Mouse (Mus musculus) embryonic facial prominence, embryonic 11.5 days (tissue): ENCODE results near the gene Tnfsfm13. TPM values are rescaled to one million over a fixed set of nuclear protein-coding genes. Genes with fewer than 3 reads are reported as not detected.

Source experiments
- ATAC-seq: fragments of 200-750 bp; cut with Nextera tagmentation; replicated peaks from 2 replicates; pipeline ENCODE4 v1.8.0; 2017; ENCODE audit warnings: low read depth; ENCODE audit not compliant: insufficient number of reproducible peaks, low FRiP score, low TSS enrichment
- DNase-seq: peaks from one replicate; pipeline ENCODE4 v3.0.0-alpha.2; 2015; ENCODE audit warnings: low spot score
- H3K27ac ChIP-seq: fragments of 300-500 bp; sonication (generic); replicated peaks from 2 replicates; pipeline ENCODE4 v1.5.1; 2014; ENCODE audit warnings: mild to moderate bottlenecking, low read depth, low read length, control low read depth
- H3K27me3 ChIP-seq: fragments of 300-500 bp; sonication (generic); 2 replicates; pipeline ENCODE4 v1.6.1; 2014; ENCODE audit warnings: mild to moderate bottlenecking, low read length, moderate library complexity, mixed read lengths; ENCODE audit not compliant: control insufficient read depth, insufficient read depth
- H3K36me3 ChIP-seq: fragments of 300-500 bp; sonication (generic); replicated peaks from 2 replicates; pipeline ENCODE4 v1.6.1; 2014; ENCODE audit warnings: low read depth, mild to moderate bottlenecking, low read length, moderate library complexity, mixed read lengths; ENCODE audit not compliant: control insufficient read depth, insufficient read depth
- H3K4me1 ChIP-seq: fragments of 300-500 bp; sonication (generic); 2 replicates; pipeline ENCODE4 v1.6.1; 2014; ENCODE audit warnings: low read length, mixed read lengths; ENCODE audit not compliant: control insufficient read depth, insufficient read depth
- H3K4me2 ChIP-seq: fragments of 300-500 bp; sonication (generic); 2 replicates; pipeline ENCODE4 v1.6.1; 2014; ENCODE audit warnings: low read depth, mild to moderate bottlenecking, control low read depth, low read length, moderate library complexity
- H3K4me3 ChIP-seq: fragments of 300-500 bp; sonication (generic); 2 replicates; pipeline ENCODE4 v1.5.1; 2014; ENCODE audit warnings: low read depth, low read length, control low read depth
- H3K9ac ChIP-seq: fragments of 300-500 bp; sonication (generic); replicated peaks from 2 replicates; pipeline ENCODE4 v1.6.1; 2014; ENCODE audit warnings: mild to moderate bottlenecking, control low read depth, low read length
- H3K9me3 ChIP-seq: fragments of 300-500 bp; sonication (generic); replicated peaks from 2 replicates; pipeline ENCODE4 v1.6.1; 2016; ENCODE audit warnings: mild to moderate bottlenecking, low read length, inconsistent platforms, mixed read lengths; ENCODE audit not compliant: control insufficient read depth
- WGBS: fragments of 180-500 bp; shearing (Covaris S2); extraction: QIAGEN DNeasy Blood & Tissue Kit; methylation state at CpG from one replicate; pipeline ENCODE4 v1.1.7; 2014; 5-methylcytosine and 5-hydroxymethylcytosine counted together
- polyA plus RNA-seq: library from polyadenylated mRNA; unstranded; fragments of >200 nt; fragmentation: Nextera tagmentation; extraction: Ambion mirVana; gene quantifications from 2 replicates; pipeline ENCODE4 v1.2.1, GENCODE M21; 2014

The Tnfsfm13 gene
- polyA plus RNA-seq, 1 experiment from 2014 or later: 1.5 TPM

DNA sequence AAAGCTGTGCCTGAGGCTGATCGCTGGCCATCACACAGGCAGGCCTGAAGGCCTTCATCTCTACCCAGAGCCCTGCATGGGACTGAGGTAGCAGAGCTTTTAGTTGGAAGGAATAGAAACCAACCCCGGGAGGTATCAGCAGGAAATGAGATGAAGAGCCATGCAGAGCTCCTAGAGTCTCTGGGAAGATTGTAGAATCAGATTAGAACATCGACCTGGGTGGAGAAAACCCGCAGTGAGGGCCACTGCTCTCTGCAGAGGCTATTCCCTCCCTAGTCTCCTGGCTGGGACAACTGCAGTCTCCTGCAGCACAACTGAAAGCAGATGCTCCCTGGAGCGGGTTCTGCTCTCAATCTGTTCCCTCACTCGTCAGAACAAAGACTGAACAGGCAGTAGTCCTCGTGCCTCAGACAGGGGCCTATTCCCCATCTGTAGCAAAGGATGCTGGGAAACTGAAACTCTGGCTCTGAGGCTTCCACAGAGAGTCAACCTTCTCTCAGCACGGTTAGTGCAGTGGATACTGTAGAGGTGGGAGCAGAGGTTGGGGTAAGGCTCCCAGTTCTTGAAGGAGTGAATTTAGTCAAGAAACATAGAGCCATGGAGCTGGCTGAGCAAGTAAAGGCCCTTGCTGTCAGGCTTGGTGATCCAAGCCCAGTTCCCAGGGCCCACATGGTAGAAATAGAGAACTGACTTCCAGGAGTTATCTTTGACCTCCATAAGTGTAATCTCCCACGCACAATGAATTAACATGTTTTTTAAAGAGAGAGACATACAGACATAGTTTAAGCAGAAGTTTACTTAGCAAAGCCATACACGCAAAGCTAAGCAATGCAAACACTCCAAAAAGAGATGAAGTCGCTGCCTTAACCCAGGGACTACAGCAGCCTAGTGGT is 13.9 kb upstream of the Tnfsfm13 start:
- DNase-seq (no peak), ATAC-seq (no peak)
- H3K9me3 ChIP-seq: no peaks in the 10 kb centered on the region
- H3K27ac ChIP-seq: peak overlapping the region; percentile 5; the same call in 1 of the 2 replicates
- 46% methylated on average over 11 of the region's 11 CpGs for WGBS
- no peak overlapping the region; the same call in 1 of the 2 replicates for H3K9ac ChIP-seq
- H3K27me3 ChIP-seq: no peaks in the 10 kb centered on the region
- H3K4me2 ChIP-seq: no peak overlapping the region
- no peak overlapping the region for H3K4me3 ChIP-seq
- H3K36me3 ChIP-seq: no peaks in the 10 kb centered on the region
- no peaks in the 10 kb centered on the region for H3K4me1 ChIP-seq

DNA sequence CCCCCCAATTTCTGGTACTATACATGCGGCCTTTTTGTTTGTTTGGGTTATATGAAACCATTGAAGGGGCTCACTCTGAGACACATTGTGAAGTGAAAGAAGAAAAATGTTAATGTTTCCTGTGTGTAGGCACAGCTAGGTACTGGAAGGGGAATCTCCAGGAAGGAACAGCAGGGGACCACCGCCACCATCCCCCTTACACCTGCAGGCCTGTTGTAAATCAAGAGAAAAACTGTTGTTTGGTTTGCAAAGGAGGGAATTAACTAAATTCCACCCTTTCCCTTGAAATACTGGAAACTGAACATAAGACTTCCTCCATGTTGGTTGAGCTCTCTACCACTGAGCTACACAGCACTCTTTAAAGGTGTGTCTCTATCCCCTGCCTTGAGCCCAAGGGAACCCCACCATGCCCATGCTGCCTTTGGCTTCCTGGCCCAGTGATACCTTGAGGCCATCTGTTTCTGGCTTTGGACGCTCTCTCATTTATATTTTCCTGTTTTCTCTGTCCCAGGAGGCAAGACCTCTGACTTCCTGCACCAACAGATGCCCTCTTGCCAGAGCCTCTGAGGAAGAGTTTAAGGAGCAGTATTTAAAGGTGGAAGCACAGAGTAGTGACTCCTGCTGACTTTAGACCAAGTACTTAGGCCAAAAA is 12.8 kb upstream of the Tnfsfm13 start:
- no peak for ATAC-seq
- no peak for DNase-seq
- Histone ChIP-seq H3K27me3 (no peaks in the 10 kb centered on the region), H3K4me1 (no peaks in the 10 kb centered on the region), H3K4me2 (no peak overlapping the region), H3K36me3 (no peaks in the 10 kb centered on the region), H3K4me3 (no peak overlapping the region), H3K27ac (no peak overlapping the region), H3K9ac (no peak overlapping the region), H3K9me3 (no peaks in the 10 kb centered on the region)
- WGBS: 66% methylated on average over 3 of the region's 3 CpGs

DNA sequence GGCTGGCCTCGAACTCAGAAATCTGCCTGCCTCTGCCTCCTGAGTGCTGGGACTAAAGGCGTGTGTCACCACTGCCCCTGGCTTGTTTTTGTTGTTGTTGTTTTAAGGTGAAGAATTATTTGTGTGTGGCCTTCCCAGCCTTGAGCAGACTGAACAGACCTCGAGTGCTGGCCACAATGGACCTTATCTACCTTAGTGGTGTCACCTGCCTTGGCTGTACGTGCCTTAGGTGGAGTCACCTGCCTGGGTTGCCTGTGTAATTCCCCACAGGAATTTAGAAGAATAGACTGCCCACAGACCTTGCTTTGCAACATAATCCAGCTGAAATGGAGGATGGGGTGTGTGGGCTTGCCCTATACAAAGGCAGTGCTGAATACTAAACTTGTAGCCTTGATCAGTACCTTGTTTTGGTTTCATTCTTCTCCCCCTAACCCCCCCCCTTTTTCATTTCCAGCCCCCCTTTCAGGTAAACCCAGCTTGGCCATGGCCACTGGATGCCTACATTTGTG is 12.0 kb upstream of the Tnfsfm13 start:
- Histone ChIP-seq H3K4me2 (no peak overlapping the region), H3K27me3 (no peaks in the 10 kb centered on the region), H3K36me3 (no peaks in the 10 kb centered on the region), H3K9me3 (no peaks in the 10 kb centered on the region), H3K9ac (no peak overlapping the region), H3K27ac (no peak overlapping the region), H3K4me3 (no peak overlapping the region), H3K4me1 (no peaks in the 10 kb centered on the region)
- WGBS: 91% methylated on average over 4 of the region's 4 CpGs
- ATAC-seq: no peak
- DNase-seq: no peak

DNA sequence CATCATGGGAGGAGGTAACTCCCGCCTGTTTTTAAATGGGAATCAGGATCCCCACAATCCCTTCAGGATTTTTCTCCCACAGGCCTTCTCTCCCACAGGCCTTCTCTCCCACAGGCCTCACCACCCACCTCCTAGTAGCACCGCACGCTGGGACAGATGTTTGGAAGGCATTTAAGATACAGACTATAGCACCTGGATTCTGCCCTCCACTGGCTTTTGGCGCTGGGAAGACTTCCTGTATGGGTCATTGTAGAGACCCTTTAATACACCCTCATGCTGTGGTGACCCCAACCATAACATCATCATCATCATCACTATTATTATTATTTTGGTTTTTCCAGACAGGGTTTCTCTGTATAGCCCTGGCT is 11.6 kb upstream of the Tnfsfm13 start:
- Histone ChIP-seq H3K9ac (no peak overlapping the region), H3K9me3 (no peaks in the 10 kb centered on the region), H3K27me3 (no peaks in the 10 kb centered on the region), H3K27ac (no peak overlapping the region), H3K4me1 (no peaks in the 10 kb centered on the region), H3K4me2 (no peak overlapping the region), H3K4me3 (no peak overlapping the region), H3K36me3 (no peaks in the 10 kb centered on the region)
- ATAC-seq (no peak), DNase-seq (no peak)
- 85% methylated on average over 4 of the region's 4 CpGs for WGBS

DNA sequence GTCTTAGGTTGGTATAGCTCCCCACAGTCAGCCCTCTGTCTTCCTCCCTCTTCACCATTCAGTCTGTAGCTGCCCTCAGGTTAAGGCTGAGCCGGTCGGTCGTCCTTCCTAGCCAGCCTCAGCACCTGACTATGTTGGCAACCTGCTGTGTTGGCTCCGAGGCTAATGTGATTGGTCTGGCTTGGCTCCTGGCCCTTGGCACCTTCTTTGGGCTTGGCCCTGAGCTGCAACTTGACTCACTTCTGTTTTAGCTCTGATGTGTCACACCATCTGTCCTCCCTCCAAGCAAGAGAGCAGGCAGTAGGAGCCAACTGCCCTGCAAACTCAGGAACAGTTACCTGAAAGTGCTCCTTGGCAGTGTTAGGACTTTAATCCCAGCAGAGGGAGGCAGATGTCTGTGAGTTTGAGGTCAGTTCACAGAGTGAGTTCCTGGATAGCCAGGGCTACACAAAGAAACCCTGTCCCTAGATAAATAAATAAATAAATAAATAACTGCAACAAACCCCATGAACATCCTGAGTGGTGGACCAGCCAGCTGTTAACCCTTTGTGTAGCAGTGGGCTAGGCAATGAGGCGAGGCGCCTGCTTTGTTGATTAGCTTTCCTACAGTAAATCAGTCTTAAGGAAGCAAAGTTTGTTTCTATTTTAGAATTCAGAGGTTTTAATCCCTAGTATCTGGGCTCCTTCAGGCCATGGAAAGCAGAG is 11.0 kb upstream of the Tnfsfm13 start:
- Histone ChIP-seq H3K4me1 (no peaks in the 10 kb centered on the region), H3K36me3 (no peaks in the 10 kb centered on the region), H3K9ac (no peak overlapping the region), H3K4me3 (no peak overlapping the region), H3K9me3 (no peaks in the 10 kb centered on the region), H3K27me3 (no peaks in the 10 kb centered on the region), H3K27ac (no peak overlapping the region), H3K4me2 (no peak overlapping the region)
- WGBS: 44% methylated on average over 6 of the region's 6 CpGs
- ATAC-seq (no peak), DNase-seq (no peak)

DNA sequence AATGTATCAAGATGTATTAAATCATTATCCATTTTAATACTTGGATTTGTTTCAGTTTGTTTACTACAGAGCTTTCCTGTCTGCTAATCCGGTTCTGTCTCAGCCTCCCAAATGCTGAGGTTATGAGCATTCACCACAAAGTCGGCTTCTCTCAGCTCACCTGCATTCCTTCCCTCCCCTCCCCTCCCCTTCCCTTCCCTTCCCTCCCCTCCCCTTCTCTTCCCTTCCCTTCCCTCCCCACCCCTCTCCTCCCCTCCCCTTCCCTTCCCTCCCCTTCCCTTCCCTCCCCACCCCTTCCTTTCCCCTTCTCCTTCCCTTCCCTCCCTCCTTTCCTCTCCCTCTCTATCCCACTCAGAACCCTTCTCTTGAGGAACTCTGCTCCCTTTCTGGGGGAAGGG is 8.7 kb upstream of the Tnfsfm13 start:
- WGBS: 45% methylated on average over 2 of the region's 2 CpGs
- Histone ChIP-seq H3K4me2 (no peak overlapping the region), H3K27ac (no peak overlapping the region), H3K4me1 (no peaks in the 10 kb centered on the region), H3K9ac (no peak overlapping the region), H3K27me3 (no peaks in the 10 kb centered on the region), H3K36me3 (no peaks in the 10 kb centered on the region), H3K4me3 (no peak overlapping the region), H3K9me3 (no peaks in the 10 kb centered on the region)
- DNase-seq (no peak), ATAC-seq (no peak)

DNA sequence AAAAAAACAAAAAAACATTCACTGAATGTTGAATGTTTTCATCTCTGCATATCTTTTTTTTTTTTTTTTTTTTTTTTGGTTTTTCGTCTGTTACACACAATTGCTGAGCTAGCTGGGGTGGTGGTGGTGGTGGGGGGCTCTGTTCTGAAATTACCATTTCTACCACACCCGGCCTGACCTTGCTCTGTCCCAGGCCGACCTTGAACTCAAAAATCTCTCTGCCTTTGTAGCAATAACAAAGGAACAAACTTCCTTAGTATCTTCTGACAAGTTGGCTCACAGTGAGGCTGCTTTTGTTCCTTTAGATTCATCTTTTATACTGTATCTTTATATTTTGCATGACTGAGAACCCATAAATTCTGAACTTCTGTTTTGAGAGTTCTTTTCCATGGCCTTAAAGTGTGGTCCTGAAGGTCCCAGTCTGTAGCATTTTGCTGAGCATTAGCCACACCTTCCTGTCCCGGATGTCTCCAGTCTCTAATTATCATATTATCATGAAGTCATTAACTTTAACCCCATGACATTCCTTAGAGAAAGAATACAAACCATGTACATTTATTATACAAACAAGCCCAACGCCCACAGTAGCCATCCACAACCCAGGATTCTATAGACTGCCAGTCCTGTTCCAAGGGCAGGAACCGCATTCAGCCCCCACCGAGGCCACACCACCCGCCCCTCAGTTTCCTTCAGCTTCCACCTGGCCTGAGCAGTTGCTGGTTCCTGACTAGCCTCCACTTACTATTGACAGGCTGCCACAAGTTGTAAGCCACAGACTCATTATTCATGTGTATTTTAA is 8.1 kb upstream of the Tnfsfm13 start:
- Histone ChIP-seq H3K4me3 (no peak overlapping the region), H3K4me2 (no peak overlapping the region), H3K9me3 (no peaks in the 10 kb centered on the region), H3K27ac (no peak overlapping the region), H3K4me1 (no peaks in the 10 kb centered on the region), H3K36me3 (no peaks in the 10 kb centered on the region), H3K9ac (no peak overlapping the region), H3K27me3 (no peaks in the 10 kb centered on the region)
- ATAC-seq (no peak), DNase-seq (no peak)
- WGBS: 67% methylated on average over 8 of the region's 8 CpGs
